Mouse (Mus musculus) MEL (cell line): ENCODE measurements around the gene Prss32. TPM values are rescaled to one million over a fixed set of nuclear protein-coding genes. Genes with fewer than 3 reads are reported as not detected.

Source experiments
- DNase-seq: peaks from one replicate; pipeline ENCODE4 v3.0.0; 2011; ENCODE audit warnings: low read depth, low spot score
- H3K27ac ChIP-seq: 2 replicates; pipeline ENCODE4 v1.5.1; 2012; ENCODE audit warnings: low read depth, mild to moderate bottlenecking, control low read depth, low read length, moderate library complexity; ENCODE audit not compliant: control insufficient read depth
- H3K27me3 ChIP-seq, 2 experiments: fragments of 150-350 bp in 1 of 2; sonication (generic) in 1 of 2; 2 replicates each; pipeline ENCODE4 v1.6.1; 2012; ENCODE audit warnings: low read length in 2 of 2, mild to moderate bottlenecking in 2 of 2, improper control_type of control experiment in 1 of 2, moderate library complexity in 1 of 2; ENCODE audit not compliant: insufficient read depth in 2 of 2, control insufficient read depth in 1 of 2
- H3K36me3 ChIP-seq, 2 experiments: 2 replicates each; pipeline ENCODE4 v1.6.1; 2012 to 2014; ENCODE audit warnings: low read length in 2 of 2, improper control_type of control experiment in 1 of 2, inconsistent platforms in 1 of 2, mild to moderate bottlenecking in 1 of 2; ENCODE audit not compliant: insufficient read depth in 2 of 2, control insufficient read depth in 1 of 2
- H3K4me1 ChIP-seq, 2 experiments: fragments of 150-350 bp in 1 of 2; sonication (generic) in 1 of 2; 2 replicates each; pipeline ENCODE4 v1.6.1; 2012; ENCODE audit warnings: low read length in 2 of 2, improper control_type of control experiment in 1 of 2, mild to moderate bottlenecking in 1 of 2; ENCODE audit not compliant: insufficient read depth in 2 of 2, control insufficient read depth in 1 of 2
- H3K4me3 ChIP-seq, 2 experiments: fragments of 150-350 bp in 1 of 2; sonication (generic) in 1 of 2; 2 replicates each; pipeline ENCODE4 v1.5.1; 2012; ENCODE audit warnings: low read depth in 2 of 2, low read length in 2 of 2, mild to moderate bottlenecking in 2 of 2, moderate library complexity in 2 of 2, control low read depth in 1 of 2, improper control_type of control experiment in 1 of 2; ENCODE audit not compliant: control insufficient read depth in 1 of 2, insufficient read depth in 1 of 2
- H3K79me2 ChIP-seq: 2 replicates; pipeline ENCODE4 v1.6.1; 2012; ENCODE audit warnings: mild to moderate bottlenecking, low read length, moderate library complexity; ENCODE audit not compliant: control insufficient read depth, poor library complexity, insufficient read depth
- H3K9ac ChIP-seq: 2 replicates; pipeline ENCODE4 v1.6.1; 2012; ENCODE audit warnings: low read depth, mild to moderate bottlenecking, control low read depth, low read length, moderate library complexity; ENCODE audit not compliant: control insufficient read depth, poor library complexity, severe bottlenecking
- H3K9me3 ChIP-seq: fragments of 150-350 bp; sonication (generic); replicated peaks from 2 replicates; pipeline ENCODE4 v1.6.1; 2012; ENCODE audit warnings: mild to moderate bottlenecking, low read length, improper control_type of control experiment, moderate library complexity; ENCODE audit not compliant: insufficient read depth
- CHD1 ChIP-seq: IDR thresholded peaks from 2 replicates; pipeline ENCODE4 v1.6.1; 2012; ENCODE audit warnings: low read depth, mild to moderate bottlenecking, inconsistent platforms, low read length, improper control_type of control experiment
- CTCF ChIP-seq, 3 experiments: IDR thresholded peaks in 2 of 3; conservative IDR thresholded peaks in 1 of 3; 2 replicates each; pipeline ENCODE4 v1.5.1; 2011 to 2012; ENCODE audit warnings: low read length in 3 of 3, low read depth in 2 of 3, mild to moderate bottlenecking in 2 of 3, improper control_type of control experiment in 1 of 3, inconsistent platforms in 1 of 3, mixed read lengths in 1 of 3, moderate library complexity in 1 of 3; ENCODE audit not compliant: control insufficient read depth in 1 of 3, insufficient read depth in 1 of 3, poor library complexity in 1 of 3, severe bottlenecking in 1 of 3
- ELF1 ChIP-seq: IDR thresholded peaks from 2 replicates; pipeline ENCODE4 v1.6.1; 2014; ENCODE audit warnings: low read depth, mild to moderate bottlenecking, inconsistent platforms, low read length, improper control_type of control experiment, moderate library complexity
- GABPA ChIP-seq: IDR thresholded peaks from 2 replicates; pipeline ENCODE4 v1.6.1; 2012; ENCODE audit warnings: low read depth, mild to moderate bottlenecking, inconsistent platforms, low read length, improper control_type of control experiment, moderate library complexity
- GATA1 ChIP-seq: IDR thresholded peaks from 2 replicates; pipeline ENCODE4 v1.6.1; 2011; ENCODE audit warnings: low read depth, low read length, improper control_type of control experiment
- HCFC1 ChIP-seq: IDR thresholded peaks from 2 replicates; pipeline ENCODE4 v1.6.1; 2012; ENCODE audit warnings: low read depth, mild to moderate bottlenecking, inconsistent platforms, low read length, improper control_type of control experiment, moderate library complexity
- JUND ChIP-seq: IDR thresholded peaks from 2 replicates; pipeline ENCODE4 v1.6.1; 2011; ENCODE audit warnings: low read depth, mild to moderate bottlenecking, improper control_type of control experiment, low read length
- KAT2A ChIP-seq: conservative IDR thresholded peaks from 2 replicates; pipeline ENCODE4 v1.6.1; 2012; ENCODE audit warnings: low read depth, low read length, improper control_type of control experiment, inconsistent platforms
- MAFK ChIP-seq: IDR thresholded peaks from 2 replicates; pipeline ENCODE4 v1.6.1; 2011; ENCODE audit warnings: low read depth, mild to moderate bottlenecking, low read length, improper control_type of control experiment, borderline replicate concordance
- MYB ChIP-seq: IDR thresholded peaks from 2 replicates; pipeline ENCODE4 v1.6.1; 2011; ENCODE audit warnings: mild to moderate bottlenecking, low read depth, low read length, improper control_type of control experiment
- NELFE ChIP-seq: IDR thresholded peaks from 2 replicates; pipeline ENCODE4 v1.6.1; 2011; ENCODE audit warnings: low read depth, low read length, improper control_type of control experiment
- NRF1 ChIP-seq: IDR thresholded peaks from 2 replicates; pipeline ENCODE4 v1.6.1; 2014; ENCODE audit warnings: low read depth, mild to moderate bottlenecking, inconsistent platforms, low read length, improper control_type of control experiment, moderate library complexity; ENCODE audit not compliant: poor library complexity, insufficient read depth, severe bottlenecking
- POLR2A ChIP-seq, 2 experiments: IDR thresholded peaks; 2 replicates each; pipeline ENCODE4 v1.6.1; 2011 to 2012; ENCODE audit warnings: low read length in 2 of 2, mild to moderate bottlenecking in 2 of 2, control low read depth in 1 of 2, improper control_type of control experiment in 1 of 2, low read depth in 1 of 2, moderate library complexity in 1 of 2; ENCODE audit not compliant: control insufficient read depth in 1 of 2, insufficient read depth in 1 of 2, poor library complexity in 1 of 2
- POLR2AphosphoS2 ChIP-seq: IDR thresholded peaks from 2 replicates; pipeline ENCODE4 v1.6.1; 2011; ENCODE audit warnings: low read length, improper control_type of control experiment
- POLR2AphosphoS5 ChIP-seq: IDR thresholded peaks from 2 replicates; pipeline ENCODE4 v1.6.1; 2012; ENCODE audit warnings: low read depth, borderline replicate concordance, mild to moderate bottlenecking, inconsistent platforms, low read length, moderate library complexity, mixed read lengths
- SIN3A ChIP-seq: IDR thresholded peaks from 2 replicates; pipeline ENCODE4 v1.6.1; 2012; ENCODE audit warnings: low read length, improper control_type of control experiment, inconsistent platforms
- SMC3 ChIP-seq: IDR thresholded peaks from 2 replicates; pipeline ENCODE4 v1.6.1; 2011; ENCODE audit warnings: low read depth, low read length, improper control_type of control experiment
- TAL1 ChIP-seq: IDR thresholded peaks from 2 replicates; pipeline ENCODE4 v1.6.1; 2012; ENCODE audit warnings: mild to moderate bottlenecking, inconsistent platforms, low read length, moderate library complexity, mixed read lengths
- ZMIZ1 ChIP-seq: IDR thresholded peaks from 2 replicates; pipeline ENCODE4 v1.6.1; 2012; ENCODE audit warnings: low read depth, mild to moderate bottlenecking, inconsistent platforms, low read length, improper control_type of control experiment, moderate library complexity
- polyA plus RNA-seq, 2 experiments: library from polyadenylated mRNA; stranded (reverse) in 1 of 2; unstranded in 1 of 2; fragments of >175 nt in 1 of 2; fragments of >200 nt in 1 of 2; gene quantifications; 2 replicates each; pipeline versions ENCODE4 v1.2.1 to v1.2.4; 2012; ENCODE audit warnings: low replicate concordance in 2 of 2, low read depth in 1 of 2; ENCODE audit not compliant: insufficient read length in 2 of 2, insufficient read depth in 1 of 2, missing spikeins in 1 of 2
- total RNA-seq: library from RNA; depleted of rRNA; stranded (reverse); fragments of 300-350 nt; gene quantifications from 2 replicates; pipeline ENCODE4 v1.2.3, GENCODE M21; 2012

Prss32 gene
- total and polyA plus RNA-seq, 3 experiments = 0.71 TPM; not detected in 2

DNA sequence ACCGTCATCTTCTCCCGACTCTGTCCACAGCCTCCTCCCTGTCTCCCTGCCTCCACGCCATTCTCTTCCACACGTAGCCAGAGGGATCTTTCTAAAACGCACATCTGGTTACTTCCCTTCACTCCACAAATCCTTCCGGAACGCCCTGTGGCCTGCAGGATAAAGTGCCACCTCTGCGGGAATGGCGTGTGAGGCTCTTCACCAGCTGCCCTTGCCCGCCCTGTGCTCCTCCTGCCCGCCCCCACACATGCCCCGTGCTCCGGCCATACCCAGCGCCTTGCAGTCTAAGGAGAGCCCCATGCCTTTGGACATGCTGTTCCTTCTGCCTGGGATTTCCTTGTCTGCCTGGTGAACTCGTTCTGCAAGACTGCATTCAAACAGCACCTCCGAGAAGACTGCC, 20.6 kb upstream of the Prss32 start:
- DNase-seq = no peak
- H3K27me3 ChIP-seq = no peaks in the 10 kb centered on the region
- no peaks in the 10 kb centered on the region for H3K9me3 ChIP-seq
- TF ChIP-seq GATA1 = no peak
- TF ChIP-seq HCFC1 = no peak
- TF ChIP-seq JUND = no peak
- TF ChIP-seq SIN3A = no peak
- TF ChIP-seq MAFK = no peak
- no peak for TF ChIP-seq KAT2A
- TF ChIP-seq TAL1 = no peak
- H3K9ac ChIP-seq = no peak overlapping the region
- H3K4me3 ChIP-seq = no peak overlapping the region
- peaks cover 10 to 19% of the 10 kb centered on the region in 2 experiments for H3K36me3 ChIP-seq
- H3K4me1 ChIP-seq = no peaks in the 10 kb centered on the region
- H3K27ac ChIP-seq = no peak overlapping the region
- H3K79me2 ChIP-seq = peaks cover 11% of the 10 kb centered on the region

DNA sequence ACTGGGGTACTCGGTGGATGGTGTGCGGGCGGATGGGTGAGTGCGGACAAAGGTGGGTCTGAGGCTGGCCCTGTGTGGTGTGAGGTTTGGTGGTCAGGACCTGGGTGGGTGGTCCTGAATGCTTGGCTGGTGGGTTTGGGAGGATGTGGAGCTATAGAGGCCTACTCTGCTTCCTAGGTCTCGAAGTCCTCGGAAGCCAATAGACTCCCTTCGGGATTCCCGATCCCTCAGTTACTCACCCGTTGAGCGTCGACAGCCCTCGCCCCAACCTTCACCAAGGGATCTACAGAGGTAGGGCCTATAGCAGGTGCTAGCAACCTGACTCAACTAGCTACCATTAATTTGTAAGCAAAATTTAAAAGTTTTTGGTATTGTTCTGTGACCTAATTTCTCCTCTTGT, 20.0 kb upstream of the Prss32 start:
- H3K4me1 ChIP-seq = no peaks in the 10 kb centered on the region
- TF ChIP-seq POLR2AphosphoS2 (0 out of 2 replicates have a peak, but pooled peaks have one; percentile 58), ELF1 (no peak), POLR2AphosphoS5 (no peak), GATA1 (no peak), GABPA (no peak), CTCF (IDR thresholded peaks at IDR 0.05 in 2 of 3, conservative IDR thresholded peaks at IDR 0.05 in 1 of 3; ENCODE audit: control insufficient read depth in 1 of 3, insufficient read depth in 1 of 3, low read depth in 2 of 3, low read length in 3 of 3, poor library complexity in 1 of 3, severe bottlenecking in 1 of 3) (no peak), NRF1 (no peak), JUND (no peak), CHD1 (no peak), POLR2A (IDR thresholded peaks at IDR 0.05; ENCODE audit: control insufficient read depth in 1 of 2, insufficient read depth in 1 of 2, low read depth in 1 of 2, low read length in 2 of 2, poor library complexity in 1 of 2) (no peak; a peak in 1 of 4 replicates), SMC3 (no peak), TAL1 (no peak), MYB (no peak), ZMIZ1 (no peak; the same call in 1 of the 2 replicates), NELFE (0 out of 2 replicates have a peak, but pooled peaks have one; percentile 18)

More for the DNA sequence above, 20.0 kb upstream of the Prss32 start:
- Histone ChIP-seq H3K9me3 (no peaks in the 10 kb centered on the region), H3K36me3 (peaks cover 10 to 18% of the 10 kb centered on the region in 2 experiments; a peak in 3 of 4 replicates), H3K27ac (no peak overlapping the region), H3K4me3 (no peak overlapping the region), H3K79me2 (peaks cover 17% of the 10 kb centered on the region), H3K27me3 (no peaks in the 10 kb centered on the region), H3K9ac (no peak overlapping the region)
- peak; percentile 22 for DNase-seq
